Mouse (Mus musculus): ENCODE measurements around the gene Gtf3c5.

Gene Gtf3c5

GRCm38 (mm10) chr2:28524406-28524805 is 59.1 kb downstream of the Gtf3c5 start:
- H3K4me3 ChIP-seq (replicated peaks; ENCODE audit: low read length), result no peak overlapping the region
- peaks cover 99% of the 10 kb centered on the region for H3K4me1 ChIP-seq (replicated peaks; ENCODE audit: low read depth, low read length)
- TF ChIP-seq CTCF (conservative IDR thresholded peaks at IDR 0.05; ENCODE audit: low read length) (no peak), POU5F1 (IDR thresholded peaks at IDR 0.05; ENCODE audit: borderline replicate concordance, low read length) (no peak), NANOG (IDR thresholded peaks at IDR 0.05; ENCODE audit: borderline replicate concordance, low read length) (no peak)
- H3K36me3 ChIP-seq (ENCODE audit: insufficient read depth, low read length), result peaks cover 18% of the 10 kb centered on the region
- H3K9me3 ChIP-seq (ENCODE audit: low read length), result no peaks in the 10 kb centered on the region
- no peaks in the 10 kb centered on the region for H3K27me3 ChIP-seq (ENCODE audit: insufficient read depth, low read length)

GRCm38 (mm10) chr2:28523643-28524117 is 59.9 kb downstream of the Gtf3c5 start:
- no peak for TF ChIP-seq NANOG (IDR thresholded peaks at IDR 0.05; ENCODE audit: borderline replicate concordance, low read length)
- no peak for TF ChIP-seq CTCF (conservative IDR thresholded peaks at IDR 0.05; ENCODE audit: low read length)
- no peak for TF ChIP-seq POU5F1 (IDR thresholded peaks at IDR 0.05; ENCODE audit: borderline replicate concordance, low read length)
- Histone ChIP-seq H3K27me3 (ENCODE audit: insufficient read depth, low read length) (no peaks in the 10 kb centered on the region), H3K4me3 (replicated peaks; ENCODE audit: low read length) (peak overlapping the region; percentile 20), H3K36me3 (ENCODE audit: insufficient read depth, low read length) (peaks cover 21% of the 10 kb centered on the region), H3K9me3 (ENCODE audit: low read length) (no peaks in the 10 kb centered on the region), H3K4me1 (replicated peaks; ENCODE audit: low read depth, low read length) (peaks cover 100% of the 10 kb centered on the region)

- Histone ChIP-seq H3K36me3 (ENCODE audit: insufficient read depth, low read length) (peaks cover 26% of the 10 kb centered on the region), H3K9me3 (ENCODE audit: low read length) (no peaks in the 10 kb centered on the region), H3K4me1 (replicated peaks; ENCODE audit: low read depth, low read length) (peaks cover 100% of the 10 kb centered on the region), H3K4me3 (replicated peaks; ENCODE audit: low read length) (no peak overlapping the region), H3K27me3 (ENCODE audit: insufficient read depth, low read length) (no peaks in the 10 kb centered on the region)
- TF ChIP-seq NANOG (IDR thresholded peaks at IDR 0.05; ENCODE audit: borderline replicate concordance, low read length) (no peak), CTCF (conservative IDR thresholded peaks at IDR 0.05; ENCODE audit: low read length) (no peak), POU5F1 (IDR thresholded peaks at IDR 0.05; ENCODE audit: borderline replicate concordance, low read length) (no peak)
These were observed 61.4 kb downstream of the Gtf3c5 start for GRCm38 (mm10) chr2:28522166-28522565.

- Histone ChIP-seq H3K36me3 (ENCODE audit: insufficient read depth, low read length) (peaks cover 28% of the 10 kb centered on the region), H3K9me3 (ENCODE audit: low read length) (no peaks in the 10 kb centered on the region), H3K4me3 (replicated peaks; ENCODE audit: low read length) (no peak overlapping the region), H3K4me1 (replicated peaks; ENCODE audit: low read depth, low read length) (peaks cover 99% of the 10 kb centered on the region), H3K27me3 (ENCODE audit: insufficient read depth, low read length) (no peaks in the 10 kb centered on the region)
- no peak for TF ChIP-seq POU5F1 (IDR thresholded peaks at IDR 0.05; ENCODE audit: borderline replicate concordance, low read length)
- TF ChIP-seq CTCF (conservative IDR thresholded peaks at IDR 0.05; ENCODE audit: low read length), result no peak
- TF ChIP-seq NANOG (IDR thresholded peaks at IDR 0.05; ENCODE audit: borderline replicate concordance, low read length), result no peak
These were observed 61.9 kb downstream of the Gtf3c5 start for GRCm38 (mm10) chr2:28521571-28522151.

GRCm38 (mm10) chr2:28520581-28520980 is 63.0 kb downstream of the Gtf3c5 start:
- no peak for TF ChIP-seq CTCF (conservative IDR thresholded peaks at IDR 0.05; ENCODE audit: low read length)
- TF ChIP-seq POU5F1 (IDR thresholded peaks at IDR 0.05; ENCODE audit: borderline replicate concordance, low read length), result no peak
- TF ChIP-seq NANOG (IDR thresholded peaks at IDR 0.05; ENCODE audit: borderline replicate concordance, low read length), result no peak
- no peaks in the 10 kb centered on the region for H3K9me3 ChIP-seq (ENCODE audit: low read length)
- peaks cover 98% of the 10 kb centered on the region for H3K4me1 ChIP-seq (replicated peaks; ENCODE audit: low read depth, low read length)
- H3K36me3 ChIP-seq (ENCODE audit: insufficient read depth, low read length), result peaks cover 38% of the 10 kb centered on the region
- 0 out of 2 replicates have a peak overlapping the region, but pooled peaks have one; percentile 10 for H3K4me3 ChIP-seq (replicated peaks; ENCODE audit: low read length)
- H3K27me3 ChIP-seq (ENCODE audit: insufficient read depth, low read length), result no peaks in the 10 kb centered on the region

GRCm38 (mm10) chr2:28518231-28518630 is 65.3 kb downstream of the Gtf3c5 start:
- H3K27me3 ChIP-seq (ENCODE audit: insufficient read depth, low read length), result no peaks in the 10 kb centered on the region
- TF ChIP-seq POU5F1 (IDR thresholded peaks at IDR 0.05; ENCODE audit: borderline replicate concordance, low read length) (no peak), CTCF (conservative IDR thresholded peaks at IDR 0.05; ENCODE audit: low read length) (no peak), NANOG (IDR thresholded peaks at IDR 0.05; ENCODE audit: borderline replicate concordance, low read length) (peak; percentile 23; the same call in 1 of the 2 replicates)
- no peak overlapping the region for H3K4me3 ChIP-seq (replicated peaks; ENCODE audit: low read length)
- H3K36me3 ChIP-seq (ENCODE audit: insufficient read depth, low read length), result peaks cover 44% of the 10 kb centered on the region
- H3K4me1 ChIP-seq (replicated peaks; ENCODE audit: low read depth, low read length), result peaks cover 95% of the 10 kb centered on the region
- H3K9me3 ChIP-seq (ENCODE audit: low read length), result no peaks in the 10 kb centered on the region

- Histone ChIP-seq H3K27me3 (ENCODE audit: insufficient read depth, low read length) (0 out of 2 replicates have a peak, but pooled peaks cover 4% of the 10 kb centered on the region), H3K36me3 (ENCODE audit: insufficient read depth, low read length) (peaks cover 39% of the 10 kb centered on the region), H3K4me3 (replicated peaks; ENCODE audit: low read length) (no peak overlapping the region), H3K4me1 (replicated peaks; ENCODE audit: low read depth, low read length) (peaks cover 90% of the 10 kb centered on the region), H3K9me3 (ENCODE audit: low read length) (no peaks in the 10 kb centered on the region)
- no peak for TF ChIP-seq POU5F1 (IDR thresholded peaks at IDR 0.05; ENCODE audit: borderline replicate concordance, low read length)
- no peak for TF ChIP-seq NANOG (IDR thresholded peaks at IDR 0.05; ENCODE audit: borderline replicate concordance, low read length)
- peak; percentile 96 for TF ChIP-seq CTCF (conservative IDR thresholded peaks at IDR 0.05; ENCODE audit: low read length)
These were observed 66.2 kb downstream of the Gtf3c5 start for GRCm38 (mm10) chr2:28517206-28517909.
